Mouse (Mus musculus) neural tube, embryonic 11.5 days (tissue): ENCODE measurements at regions not wholly inside any gene's neighbourhood (a gene's known extent, or its start where the extent isn't known, plus 50 kb on each side); places are given as distances from the start of the nearest gene placed in this dataset.

Experiments used
- ATAC-seq: fragments of 200-750 bp; cut with Nextera tagmentation; 2 replicates; pipeline ENCODE4 v1.8.0; 2017; ENCODE audit warnings: moderate number of reproducible peaks, mild to moderate bottlenecking, moderate TSS enrichment, moderate library complexity; ENCODE audit not compliant: insufficient read depth, low FRiP score, low TSS enrichment
- DNase-seq: peaks from one replicate; pipeline ENCODE4 v3.0.0-alpha.2; 2015; ENCODE audit warnings: low spot score
- H3K27ac ChIP-seq: fragments of 300-500 bp; sonication (generic); 2 replicates; pipeline ENCODE4 v1.5.1; 2014; ENCODE audit warnings: low read depth, mild to moderate bottlenecking, low read length
- H3K27me3 ChIP-seq: fragments of 300-500 bp; sonication (generic); 2 replicates; pipeline ENCODE4 v1.6.1; 2014; ENCODE audit warnings: mild to moderate bottlenecking, low read length, mixed read lengths; ENCODE audit not compliant: control insufficient read depth, insufficient read depth
- H3K36me3 ChIP-seq: fragments of 300-500 bp; sonication (generic); 2 replicates; pipeline ENCODE4 v1.6.1; 2014; ENCODE audit warnings: mild to moderate bottlenecking, low read length, moderate library complexity, mixed read lengths; ENCODE audit not compliant: control insufficient read depth, insufficient read depth
- H3K4me1 ChIP-seq: fragments of 300-500 bp; sonication (generic); 2 replicates; pipeline ENCODE4 v1.6.1; 2014; ENCODE audit warnings: low read length, mixed read lengths; ENCODE audit not compliant: control insufficient read depth, insufficient read depth
- H3K4me2 ChIP-seq: fragments of 300-500 bp; sonication (generic); 2 replicates; pipeline ENCODE4 v1.6.1; 2014; ENCODE audit warnings: low read depth, mild to moderate bottlenecking, moderate library complexity
- H3K4me3 ChIP-seq: fragments of 300-500 bp; sonication (generic); 2 replicates; pipeline ENCODE4 v1.5.1; 2014; ENCODE audit warnings: low read depth, low read length
- H3K9ac ChIP-seq: fragments of 300-500 bp; sonication (generic); 2 replicates; pipeline ENCODE4 v1.6.1; 2014; ENCODE audit warnings: mild to moderate bottlenecking, low read length
- H3K9me3 ChIP-seq: fragments of 300-500 bp; sonication (generic); 2 replicates; pipeline ENCODE4 v1.6.1; 2016; ENCODE audit warnings: low read length; ENCODE audit not compliant: control insufficient read depth
- WGBS: fragments of 180-500 bp; shearing (Covaris S2); extraction: QIAGEN DNeasy Blood & Tissue Kit; methylation state at CpG from one replicate; pipeline ENCODE4 v1.1.7; 2014; 5-methylcytosine and 5-hydroxymethylcytosine counted together

DNA sequence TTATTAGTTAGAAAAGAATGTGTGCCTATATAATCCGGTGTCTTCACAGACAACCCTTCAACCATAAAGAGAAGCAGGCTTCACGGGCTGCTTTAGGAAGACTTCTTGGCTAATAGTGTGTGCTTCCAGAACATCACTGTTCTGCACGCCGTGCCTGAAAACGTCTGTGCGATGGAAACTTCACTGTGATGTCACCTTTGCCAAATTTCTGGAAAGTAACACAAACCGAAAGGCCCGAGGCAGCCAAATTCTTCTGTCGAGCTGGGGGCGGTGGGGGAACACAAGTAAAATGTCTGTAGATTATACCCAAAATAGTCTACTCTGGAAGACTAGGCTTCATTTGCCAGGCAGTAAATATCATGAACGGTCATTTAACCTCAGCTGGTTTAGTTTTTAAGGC lies 327.5 kb upstream of the Gm5148 start:
- H3K4me2 ChIP-seq = no peak overlapping the region
- no peak for DNase-seq
- no peaks in the 10 kb centered on the region for H3K27me3 ChIP-seq
- H3K4me3 ChIP-seq = no peak overlapping the region
- no peaks in the 10 kb centered on the region for H3K9me3 ChIP-seq
- WGBS = 93% methylated on average over 11 of the region's 11 CpGs
- ATAC-seq = no peak
- no peak overlapping the region for H3K9ac ChIP-seq
- no peaks in the 10 kb centered on the region for H3K4me1 ChIP-seq
- H3K27ac ChIP-seq = no peak overlapping the region
- no peaks in the 10 kb centered on the region for H3K36me3 ChIP-seq

DNA sequence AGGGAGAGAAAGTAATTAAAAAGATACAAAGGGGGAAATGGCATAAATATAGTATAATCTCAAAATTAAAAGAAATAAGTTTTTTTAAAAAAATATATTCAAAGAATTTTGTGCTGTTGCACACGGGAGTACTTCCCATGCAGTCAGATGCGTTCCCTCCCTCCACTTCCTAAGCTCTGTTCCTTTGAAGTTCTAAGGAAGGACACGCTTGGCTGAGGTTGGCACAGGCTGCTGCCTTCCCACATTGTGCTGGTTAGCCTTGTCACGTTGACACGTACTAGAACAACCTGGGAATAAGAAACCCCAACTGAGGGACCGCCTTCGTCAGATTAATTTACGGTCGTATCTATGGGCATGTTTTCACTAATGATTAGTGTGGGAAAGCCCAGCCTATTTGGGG lies 326.6 kb upstream of the Gm5148 start:
- H3K4me2 ChIP-seq = no peak overlapping the region
- no peak overlapping the region for H3K4me3 ChIP-seq
- H3K9me3 ChIP-seq = no peaks in the 10 kb centered on the region
- no peaks in the 10 kb centered on the region for H3K4me1 ChIP-seq
- H3K9ac ChIP-seq = no peak overlapping the region
- no peak overlapping the region for H3K27ac ChIP-seq
- ATAC-seq (no peak), DNase-seq (no peak)
- no peaks in the 10 kb centered on the region for H3K36me3 ChIP-seq
- 66% methylated on average over 9 of the region's 9 CpGs for WGBS
- no peaks in the 10 kb centered on the region for H3K27me3 ChIP-seq

DNA sequence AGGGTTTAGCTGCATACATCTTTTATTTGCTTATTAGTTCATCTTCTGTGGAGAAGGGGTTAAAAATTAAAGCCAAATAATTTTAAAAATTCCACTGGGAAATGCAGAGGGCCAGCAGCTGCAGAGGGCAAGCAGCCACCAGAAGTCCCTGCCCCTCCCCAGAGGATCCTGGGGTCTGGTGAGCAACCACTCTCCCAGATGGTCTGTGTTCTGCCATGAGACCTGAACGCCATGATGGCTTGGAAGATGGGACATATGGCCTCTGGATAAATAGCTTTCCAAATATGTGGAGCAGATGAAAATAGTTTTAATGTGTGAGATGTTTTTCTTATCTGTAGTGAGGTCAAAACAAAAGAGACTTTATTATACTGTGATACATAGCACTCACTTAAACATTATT lies 326.1 kb upstream of the Gm5148 start:
- H3K9ac ChIP-seq = no peak overlapping the region
- no peaks in the 10 kb centered on the region for H3K36me3 ChIP-seq
- ATAC-seq (no peak), DNase-seq (no peak)
- H3K27ac ChIP-seq = no peak overlapping the region
- no peak overlapping the region for H3K4me2 ChIP-seq
- no peaks in the 10 kb centered on the region for H3K4me1 ChIP-seq
- H3K27me3 ChIP-seq = no peaks in the 10 kb centered on the region
- no peaks in the 10 kb centered on the region for H3K9me3 ChIP-seq
- no peak overlapping the region for H3K4me3 ChIP-seq
- 61% methylated on average over 1 of the region's 1 CpGs for WGBS

DNA sequence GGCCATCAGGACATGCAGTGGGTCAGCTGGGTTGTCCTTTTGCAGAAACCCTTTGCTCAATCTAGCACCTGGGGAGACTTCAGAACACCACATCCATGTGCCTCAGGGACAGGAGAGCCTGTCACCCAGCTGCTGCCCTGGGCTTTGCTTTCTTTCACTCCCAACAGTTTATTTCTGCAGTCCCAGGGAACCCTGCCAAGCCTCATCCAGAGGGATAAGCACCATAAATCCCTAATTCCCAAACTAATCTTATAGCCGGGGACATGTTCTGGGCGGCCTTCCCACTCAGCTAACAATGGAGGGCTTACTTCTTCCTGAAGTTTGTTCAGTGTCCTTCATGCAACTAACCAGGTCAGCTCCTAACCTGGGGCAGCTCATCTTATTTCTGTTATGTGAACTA lies 325.0 kb upstream of the Gm5148 start:
- Histone ChIP-seq H3K4me3 (no peak overlapping the region), H3K27ac (no peak overlapping the region), H3K4me2 (no peak overlapping the region), H3K9me3 (no peaks in the 10 kb centered on the region), H3K9ac (no peak overlapping the region), H3K27me3 (no peaks in the 10 kb centered on the region), H3K4me1 (no peaks in the 10 kb centered on the region), H3K36me3 (no peaks in the 10 kb centered on the region)
- no peak for ATAC-seq
- no peak for DNase-seq
- 73% methylated on average over 2 of the region's 2 CpGs for WGBS

DNA sequence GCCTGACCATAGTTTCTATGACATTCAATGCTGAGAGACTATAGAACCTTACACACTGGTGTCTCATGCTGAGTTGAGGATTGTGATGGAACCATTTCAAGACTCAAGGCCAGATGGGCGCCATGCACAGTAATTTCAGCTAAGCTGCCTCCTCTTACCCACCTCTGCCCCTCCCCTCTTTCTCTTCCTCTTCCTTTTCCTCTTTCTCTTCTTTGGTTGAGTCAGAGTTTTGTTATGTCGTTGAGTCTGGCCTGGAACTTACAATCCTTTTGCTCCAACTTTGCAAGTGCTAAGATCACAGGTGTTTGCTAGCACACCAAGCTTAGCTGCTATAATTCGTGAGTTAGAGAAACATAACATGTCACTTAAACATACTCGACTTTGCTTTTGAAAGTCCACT lies 323.2 kb upstream of the Gm5148 start:
- 87% methylated on average over 4 of the region's 4 CpGs for WGBS
- Histone ChIP-seq H3K27me3 (no peaks in the 10 kb centered on the region), H3K4me1 (no peaks in the 10 kb centered on the region), H3K9ac (no peak overlapping the region), H3K4me3 (no peak overlapping the region), H3K36me3 (no peaks in the 10 kb centered on the region), H3K27ac (no peak overlapping the region), H3K9me3 (no peaks in the 10 kb centered on the region), H3K4me2 (no peak overlapping the region)
- ATAC-seq (no peak), DNase-seq (no peak)

DNA sequence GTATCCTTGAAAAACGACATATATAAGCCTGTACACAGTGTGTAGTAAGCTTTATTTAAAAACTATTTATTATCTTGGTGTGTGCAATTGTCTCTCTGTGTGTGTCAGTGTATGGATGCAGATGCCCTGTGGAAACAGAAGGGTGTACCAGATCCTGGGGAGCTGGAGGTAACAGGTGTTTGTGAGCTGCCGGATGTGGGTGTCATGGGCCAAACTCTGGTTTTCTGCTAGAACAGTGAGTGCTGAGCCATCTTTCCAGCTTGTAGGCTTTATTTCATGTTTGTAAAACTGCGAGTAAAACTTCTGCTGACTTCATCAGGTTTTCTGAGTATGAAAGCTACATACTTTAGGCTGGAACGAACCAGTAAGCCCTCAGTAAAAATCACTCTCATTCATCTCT lies 322.3 kb upstream of the Gm5148 start:
- ATAC-seq (no peak), DNase-seq (no peak)
- H3K9me3 ChIP-seq = no peaks in the 10 kb centered on the region
- no peaks in the 10 kb centered on the region for H3K27me3 ChIP-seq
- no peaks in the 10 kb centered on the region for H3K4me1 ChIP-seq
- H3K4me2 ChIP-seq = no peak overlapping the region
- no peak overlapping the region for H3K9ac ChIP-seq
- H3K4me3 ChIP-seq = no peak overlapping the region
- 78% methylated on average over 4 of the region's 4 CpGs for WGBS
- no peak overlapping the region for H3K27ac ChIP-seq
- H3K36me3 ChIP-seq = no peaks in the 10 kb centered on the region

DNA sequence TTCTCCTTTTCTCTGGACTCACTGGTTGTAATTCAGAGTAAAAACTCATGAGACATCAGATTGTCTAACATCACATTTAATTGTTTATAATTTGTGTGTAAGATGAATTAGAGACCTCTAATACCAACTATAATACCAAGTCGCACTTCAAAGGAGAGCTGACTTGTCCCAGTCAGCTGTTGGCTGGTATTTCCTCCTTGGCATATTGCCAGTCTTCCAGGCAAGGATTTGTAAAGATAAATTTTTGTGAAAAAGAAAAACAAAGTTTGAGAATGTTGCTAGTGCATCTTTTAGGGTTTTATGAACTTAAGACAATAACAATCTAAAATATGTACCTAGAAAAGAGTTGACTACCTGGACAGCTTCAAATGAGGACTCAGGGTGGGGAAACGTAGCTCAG lies 321.7 kb upstream of the Gm5148 start:
- DNase-seq = no peak

DNA sequence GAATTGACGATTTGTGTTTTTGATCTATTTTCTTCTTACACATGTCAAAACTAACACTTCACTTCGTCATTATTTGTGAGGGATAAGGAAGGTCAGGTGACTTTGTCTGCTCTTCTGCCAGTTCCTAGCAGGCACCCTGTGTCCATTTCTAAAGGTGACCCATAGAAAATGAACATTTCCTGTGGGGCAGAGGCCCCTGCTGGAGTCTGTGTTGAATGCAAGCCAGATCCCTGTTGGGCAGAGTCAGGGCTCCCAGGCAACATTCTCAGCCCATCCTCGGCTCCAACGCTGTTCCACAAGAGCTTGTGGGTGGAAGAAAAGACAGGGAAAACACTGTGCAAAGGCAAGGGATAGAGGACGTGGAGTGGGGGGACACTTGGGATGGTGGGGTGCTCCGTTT lies 321.2 kb upstream of the Gm5148 start:
- H3K27ac ChIP-seq = no peak overlapping the region
- 67% methylated on average over 6 of the region's 6 CpGs for WGBS
- no peaks in the 10 kb centered on the region for H3K36me3 ChIP-seq
- no peaks in the 10 kb centered on the region for H3K27me3 ChIP-seq
- no peak overlapping the region for H3K4me2 ChIP-seq
- no peak overlapping the region for H3K9ac ChIP-seq
- H3K4me3 ChIP-seq = no peak overlapping the region
- no peaks in the 10 kb centered on the region for H3K4me1 ChIP-seq
- no peaks in the 10 kb centered on the region for H3K9me3 ChIP-seq
- ATAC-seq = no peak
- DNase-seq = no peak

More for the DNA sequence above, 321.7 kb upstream of the Gm5148 start:
- H3K27me3 ChIP-seq = no peaks in the 10 kb centered on the region
- H3K27ac ChIP-seq = no peak overlapping the region
- no peaks in the 10 kb centered on the region for H3K36me3 ChIP-seq
- WGBS = 89% methylated on average over 2 of the region's 2 CpGs
- H3K4me1 ChIP-seq = no peaks in the 10 kb centered on the region
- no peak for ATAC-seq
- no peaks in the 10 kb centered on the region for H3K9me3 ChIP-seq
- H3K4me3 ChIP-seq = no peak overlapping the region
- H3K9ac ChIP-seq = no peak overlapping the region
- no peak overlapping the region for H3K4me2 ChIP-seq

DNA sequence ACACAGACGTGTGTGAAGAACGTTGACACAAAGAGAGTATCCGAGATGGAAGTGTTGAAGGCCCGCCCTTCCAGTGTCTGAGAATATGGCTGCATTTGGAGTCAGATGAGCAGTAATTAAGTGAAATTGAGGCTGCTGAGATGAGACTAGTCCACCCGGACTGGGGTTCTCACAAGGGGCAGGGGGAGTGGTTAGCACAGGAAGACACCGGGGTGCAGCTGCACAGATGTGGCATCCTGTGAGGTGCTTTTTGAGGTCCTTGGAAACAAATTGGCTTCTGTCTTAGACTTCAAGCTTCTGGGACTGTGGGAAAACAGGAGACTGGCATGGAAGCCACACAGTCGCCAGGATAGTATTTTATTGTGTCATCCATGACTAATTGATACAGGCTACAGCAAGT lies 320.0 kb upstream of the Gm5148 start:
- ATAC-seq = no peak; the same call in 1 of the 2 replicates
- WGBS = 57% methylated on average over 7 of the region's 7 CpGs
- H3K9ac ChIP-seq = no peak overlapping the region

More for the DNA sequence above, 320.0 kb upstream of the Gm5148 start:
- no peaks in the 10 kb centered on the region for H3K36me3 ChIP-seq
- no peak for DNase-seq
- H3K4me1 ChIP-seq = no peaks in the 10 kb centered on the region
- no peak overlapping the region for H3K27ac ChIP-seq
- no peaks in the 10 kb centered on the region for H3K9me3 ChIP-seq
- H3K4me2 ChIP-seq = no peak overlapping the region
- H3K27me3 ChIP-seq = no peaks in the 10 kb centered on the region
- H3K4me3 ChIP-seq = no peak overlapping the region
